Mouse (Mus musculus): ENCODE measurements around the gene Arid3a.

GRCm38 (mm10) chr10:79889386-79889785 lies 37.5 kb upstream of the Arid3a start:
- no peak for TF ChIP-seq CTCF (IDR thresholded peaks at IDR 0.05; ENCODE audit: low read depth, low read length)
- TF ChIP-seq POLR2A (IDR thresholded peaks at IDR 0.05; ENCODE audit: insufficient read depth, low read length): no peak
